Mouse (Mus musculus) spleen, adult 2 months (tissue): ENCODE measurements around the gene Cntnap5b. TPM values are rescaled to one million over a fixed set of nuclear protein-coding genes. Genes with fewer than 3 reads are reported as not detected.

Experiments used
- DNase-seq, 2 experiments: peaks; one replicate each; pipeline versions ENCODE4 v3.0.0 to v3.0.0-alpha.2; 2012 to 2021; ENCODE audit warnings: low spot score in 2 of 2, low read depth in 1 of 2
- H3K27ac ChIP-seq: fragments of 200-500 bp; 2 replicates; pipeline ENCODE4 v1.5.1; 2012; ENCODE audit warnings: low read length, inconsistent platforms; ENCODE audit not compliant: insufficient read depth
- H3K27me3 ChIP-seq: fragments of 200-500 bp; 2 replicates; pipeline ENCODE4 v1.6.1; 2012; ENCODE audit warnings: mild to moderate bottlenecking, moderate library complexity, low read length, inconsistent platforms; ENCODE audit not compliant: control insufficient read depth, insufficient read depth
- H3K36me3 ChIP-seq: fragments of 200-500 bp; 2 replicates; pipeline ENCODE4 v1.6.1; 2012; ENCODE audit warnings: mild to moderate bottlenecking, low read length, inconsistent platforms; ENCODE audit not compliant: control insufficient read depth, insufficient read depth
- H3K4me1 ChIP-seq: fragments of 200-500 bp; 2 replicates; pipeline ENCODE4 v1.6.1; 2011; ENCODE audit warnings: inconsistent platforms; ENCODE audit not compliant: control insufficient read depth, insufficient read depth, insufficient read length
- H3K4me3 ChIP-seq: fragments of 200-500 bp; 2 replicates; pipeline ENCODE4 v1.5.1; 2011; ENCODE audit warnings: mild to moderate bottlenecking, inconsistent platforms; ENCODE audit not compliant: insufficient read depth, insufficient read length; ENCODE audit errors: extremely low read depth
- CTCF ChIP-seq: fragments of 200-500 bp; IDR thresholded peaks from 2 replicates; pipeline ENCODE4 v1.5.1; 2011; ENCODE audit warnings: mild to moderate bottlenecking, inconsistent platforms; ENCODE audit not compliant: insufficient read depth, insufficient read length, insufficient replicate concordance; ENCODE audit errors: extremely low read depth
- POLR2A ChIP-seq: fragments of 200-500 bp; IDR thresholded peaks from 2 replicates; pipeline ENCODE4 v1.6.1; 2011; ENCODE audit warnings: low read depth, low read length, inconsistent platforms
- WGBS: fragments of 180-500 bp; shearing (Covaris S2); methylation state at CpG from one replicate; pipeline ENCODE4 v1.1.7; 2018; 5-methylcytosine and 5-hydroxymethylcytosine counted together
- polyA plus RNA-seq: library from polyadenylated mRNA; depleted of rRNA; stranded (reverse); fragments of >200 nt; gene quantifications from 2 replicates; pipeline ENCODE4 v1.2.3, GENCODE M21; 2012

Cntnap5b gene
- polyA plus RNA-seq, 1 experiment: not detected

DNA sequence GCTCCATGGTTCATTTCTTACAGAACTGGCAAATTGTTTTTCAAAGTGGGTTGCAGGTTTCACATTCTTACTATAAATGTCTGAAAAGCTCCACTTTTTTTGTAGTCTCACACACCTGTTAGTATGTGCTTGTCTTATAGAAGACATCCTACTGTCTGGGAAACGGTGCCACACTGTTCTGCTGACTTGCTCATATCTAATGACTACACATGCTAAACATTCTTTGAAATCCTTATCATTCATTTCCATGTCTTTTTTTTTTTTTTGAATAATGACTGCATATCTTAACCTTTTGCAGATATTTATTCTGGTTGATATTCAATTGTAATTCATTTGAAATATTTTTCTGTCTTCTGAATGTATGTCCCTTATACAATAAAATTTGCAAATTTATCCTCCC, 613.7 kb downstream of the Cntnap5b start:
- TF ChIP-seq POLR2A (no peak), CTCF (no peak)
- Histone ChIP-seq H3K4me1 (no peaks in the 10 kb centered on the region), H3K4me3 (no peak overlapping the region), H3K27me3 (no peaks in the 10 kb centered on the region), H3K36me3 (no peaks in the 10 kb centered on the region), H3K27ac (no peak overlapping the region)
- DNase-seq: no peak
- WGBS: 77% methylated on average over 1 of the region's 1 CpGs

DNA sequence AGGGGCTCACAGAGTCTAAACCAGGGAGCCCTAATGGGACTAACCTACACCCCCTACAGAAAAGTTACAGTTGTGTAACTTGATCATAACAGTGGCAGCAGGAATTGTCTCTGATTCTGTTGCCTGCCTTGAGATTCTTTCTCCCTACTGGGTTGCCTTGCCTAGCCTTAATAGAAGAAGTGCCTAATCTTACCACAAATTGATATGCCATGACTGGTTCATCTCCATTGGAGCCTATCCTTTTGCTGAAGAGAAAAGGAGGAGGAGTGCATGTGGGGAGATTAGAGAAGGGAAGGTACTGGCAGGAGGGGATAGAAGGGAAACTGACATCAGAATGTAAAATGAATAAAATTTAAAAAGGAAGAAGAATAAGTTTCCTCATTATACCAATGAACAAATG, 621.5 kb downstream of the Cntnap5b start:
- H3K27ac ChIP-seq: no peak overlapping the region
- no peaks in the 10 kb centered on the region for H3K36me3 ChIP-seq
- no peak for DNase-seq
- TF ChIP-seq CTCF (no peak), POLR2A (no peak)
- H3K4me3 ChIP-seq: no peak overlapping the region
- H3K27me3 ChIP-seq: no peaks in the 10 kb centered on the region
- no peaks in the 10 kb centered on the region for H3K4me1 ChIP-seq

DNA sequence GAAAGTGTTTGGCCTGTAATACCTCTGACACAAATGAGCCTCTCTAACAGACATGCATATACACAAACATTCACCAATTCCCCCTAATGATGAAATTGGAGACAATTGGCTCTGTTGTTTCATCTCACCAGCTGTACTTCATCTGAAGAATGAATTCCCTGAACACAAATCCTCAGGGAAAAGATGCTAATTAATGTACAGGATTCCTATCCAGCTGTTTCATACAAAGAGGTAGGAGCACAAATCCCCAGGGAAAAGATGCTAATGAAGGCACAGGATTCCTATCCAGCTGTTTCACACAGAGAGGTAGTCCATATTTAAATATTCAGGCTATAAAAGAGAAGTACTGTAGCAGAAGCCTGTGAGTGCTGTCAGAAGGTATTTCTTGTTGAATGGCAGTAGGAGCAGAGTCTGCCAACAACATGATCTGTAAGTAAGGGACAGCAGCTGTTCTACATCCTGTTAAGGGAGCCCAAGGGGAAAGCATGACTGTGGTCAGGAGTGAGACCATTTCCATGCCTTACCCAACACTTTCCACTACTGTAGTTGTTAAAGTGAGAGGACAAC, 644.2 kb downstream of the Cntnap5b start:
- no peaks in the 10 kb centered on the region for H3K27me3 ChIP-seq
- H3K4me1 ChIP-seq: no peaks in the 10 kb centered on the region
- no peak for DNase-seq
- TF ChIP-seq POLR2A (no peak), CTCF (no peak)
- H3K4me3 ChIP-seq: no peak overlapping the region
- no peak overlapping the region for H3K27ac ChIP-seq
- H3K36me3 ChIP-seq: no peaks in the 10 kb centered on the region

GRCm38 (mm10) chr1:100430038-100430774, 657.6 kb downstream of the Cntnap5b start:
- Histone ChIP-seq H3K4me3 (no peak overlapping the region), H3K27me3 (no peaks in the 10 kb centered on the region), H3K27ac (no peak overlapping the region), H3K36me3 (no peaks in the 10 kb centered on the region), H3K4me1 (no peaks in the 10 kb centered on the region)
- no peak for TF ChIP-seq POLR2A
- TF ChIP-seq CTCF: no peak
- DNase-seq: no peak
- WGBS: 90% methylated on average over 1 of the region's 1 CpGs

- WGBS: 92% methylated on average over 2 of the region's 2 CpGs
Measured at GRCm38 (mm10) chr1:100463877-100464276, 691.3 kb downstream of the Cntnap5b start.

DNA sequence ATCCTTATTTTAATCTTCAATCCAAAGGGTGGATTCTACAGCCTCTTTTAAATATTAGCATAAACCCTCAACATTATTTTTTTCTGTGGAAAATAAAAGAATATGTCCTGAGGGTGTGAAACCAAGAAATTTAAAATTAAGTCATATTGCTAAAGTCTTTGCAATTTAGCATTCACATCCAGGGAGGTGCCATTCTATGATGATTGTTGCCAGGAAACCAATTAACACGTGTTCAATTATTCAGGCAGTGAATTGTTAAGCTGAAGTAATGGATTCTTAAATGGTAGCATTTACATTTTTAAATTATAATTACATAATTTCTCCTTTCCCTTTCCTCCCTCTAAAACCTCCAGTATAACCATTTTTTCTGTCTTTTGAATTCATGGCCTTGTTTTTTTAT, 692.7 kb downstream of the Cntnap5b start:
- 69% methylated on average over 1 of the region's 1 CpGs for WGBS
- H3K4me1 ChIP-seq: no peaks in the 10 kb centered on the region
- no peak for DNase-seq
- no peaks in the 10 kb centered on the region for H3K27me3 ChIP-seq
- H3K36me3 ChIP-seq: no peaks in the 10 kb centered on the region
- no peak overlapping the region for H3K27ac ChIP-seq
- H3K4me3 ChIP-seq: no peak overlapping the region
- TF ChIP-seq POLR2A (no peak), CTCF (no peak)

More at GRCm38 (mm10) chr1:100463877-100464276, 691.3 kb downstream of the Cntnap5b start:
- DNase-seq: no peak
- TF ChIP-seq POLR2A (no peak), CTCF (no peak)
- H3K36me3 ChIP-seq: no peaks in the 10 kb centered on the region
- H3K27me3 ChIP-seq: no peaks in the 10 kb centered on the region
- H3K27ac ChIP-seq: no peak overlapping the region
- H3K4me1 ChIP-seq: no peaks in the 10 kb centered on the region
- no peak overlapping the region for H3K4me3 ChIP-seq

DNA sequence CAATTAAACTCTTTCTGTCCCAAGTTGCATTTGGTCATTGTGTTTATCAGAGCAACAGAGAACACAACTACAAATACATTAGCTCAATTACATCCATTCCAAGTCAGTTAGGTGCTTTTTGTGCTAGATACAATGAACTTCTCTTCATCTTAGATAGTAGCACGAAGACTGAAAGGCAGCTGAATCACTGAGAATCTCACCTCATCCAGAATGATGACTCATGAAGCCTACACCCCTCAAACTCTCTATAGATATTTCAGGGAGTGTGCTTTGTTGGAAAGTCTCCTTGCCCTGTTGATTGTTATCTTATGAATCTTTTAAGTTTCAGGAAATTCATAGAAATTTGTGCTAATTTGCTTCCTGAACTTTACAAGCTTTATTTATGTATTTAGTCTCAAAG, 695.0 kb downstream of the Cntnap5b start:
- 54% methylated on average over 1 of the region's 1 CpGs for WGBS
- Histone ChIP-seq H3K36me3 (no peaks in the 10 kb centered on the region), H3K27ac (no peak overlapping the region), H3K4me3 (no peak overlapping the region), H3K4me1 (no peaks in the 10 kb centered on the region), H3K27me3 (no peaks in the 10 kb centered on the region)
- no peak for DNase-seq
- TF ChIP-seq POLR2A (no peak), CTCF (no peak)
